Comparison of ENCODE assay signal across 22 mouse cellular contexts in genomic region chr13:100463527-100464222, GRCm38 (mm10). TPM values are rescaled to one million over a fixed set of nuclear protein-coding genes. Genes with fewer than 3 reads are reported as not detected.
DNase-seq lines count a peak whose midpoint lies in the region; ATAC-seq and TF ChIP-seq lines count a peak whose summit lies in the region.
"Had no signal": no experiment of that assay in that cellular context is flagged by ENCODE, and none has a peak within 500 bp of the region (broad histone marks: within the 10 kb centered on the region; RNA-seq: fewer than 3 reads in every experiment).

No protein-coding gene starts in this region.

- H3K79me2 ChIP-seq in MEL (ENCODE audit: control insufficient read depth, insufficient read depth, low read length, poor library complexity): no peaks in the 10 kb centered on the region
- H3K79me2 ChIP-seq in heart, adult 2 months (replicated peaks; ENCODE audit: control insufficient read depth, insufficient read depth, low read length): no peaks in the 10 kb centered on the region

- no peak overlapping the region for H3K4me3 ChIP-seq in MEL (ENCODE audit: control insufficient read depth in 1 of 2, insufficient read depth in 1 of 2, low read depth in 2 of 2, low read length in 2 of 2)
- no peak overlapping the region for H3K4me3 ChIP-seq in liver, postnatal 0 days (ENCODE audit: low read depth, low read length)
- no peak overlapping the region for H3K4me3 ChIP-seq in heart, adult 2 months
- H3K4me3 ChIP-seq: embryonic facial prominence, embryonic 10.5 days; erythroblast, embryonic 14.5 days; gastrocnemius, adult 2 months; hindbrain, embryonic 13.5 days; myocyte; neural tube, embryonic 15.5 days had no signal

- H3K4me2 ChIP-seq in liver, postnatal 0 days (ENCODE audit: low read depth, low read length): no peak overlapping the region; the same call in 1 of the 2 replicates
- H3K4me2 ChIP-seq: hindbrain, embryonic 13.5 days; midbrain, embryonic 11.5 days; neural tube, embryonic 15.5 days had no signal

- TF ChIP-seq POLR2A in MEL (IDR thresholded peaks at IDR 0.05; ENCODE audit: control insufficient read depth in 1 of 2, insufficient read depth in 1 of 2, low read depth in 1 of 2, low read length in 2 of 2, poor library complexity in 1 of 2): no peak
- no peak for TF ChIP-seq POLR2A in heart, adult 2 months (IDR thresholded peaks at IDR 0.05; ENCODE audit: insufficient read depth, low read depth, low read length)

- DNase-seq in MEL (ENCODE audit: low read depth, low spot score): peak; percentile 32
- peak; percentile 16 for DNase-seq in c-Kit-positive CD71-positive TER-119-negative erythroid progenitor cells, embryonic 14.5 days (ENCODE audit: low read depth)
- DNase-seq in large intestine, adult 2 months (ENCODE audit: low read depth, low spot score): peak; percentile 62
- no peak for DNase-seq in liver, postnatal 0 days
- DNase-seq in kidney, adult 9 months: no peak
- DNase-seq in left cerebral cortex, adult 8-10 months (ENCODE audit: low spot score in 2 of 2): no peak
- no peak for DNase-seq in frontal cortex, adult 2 months (ENCODE audit: extremely low spot score in 1 of 2, low spot score in 1 of 2)
- DNase-seq in heart, adult 2 months: no peak
- DNase-seq: adrenal gland, postnatal 36 days; cerebellum, postnatal 36 days; gastrocnemius, adult 2 months; heart, adult 18-20 months; kidney, postnatal 14 days; lung, postnatal 36 days; right cerebral cortex, postnatal 4 days had no signal

- peaks cover 0 to 3% of the 10 kb centered on the region in 2 experiments; a peak in 1 of 4 replicates for H3K4me1 ChIP-seq in MEL (ENCODE audit: control insufficient read depth in 1 of 2, insufficient read depth in 2 of 2, low read length in 2 of 2)
- H3K4me1 ChIP-seq in liver, postnatal 0 days (ENCODE audit: insufficient read depth): no peaks in the 10 kb centered on the region
- no peaks in the 10 kb centered on the region for H3K4me1 ChIP-seq in heart, adult 2 months (ENCODE audit: control insufficient read depth, insufficient read depth, low read length)
- H3K4me1 ChIP-seq: embryonic facial prominence, embryonic 10.5 days; hindbrain, embryonic 13.5 days; neural tube, embryonic 15.5 days had no signal

- intact Hi-C loops in heart, adult 2 months (cut with DNase I): no loop called here

- H3K9me3 ChIP-seq in MEL (replicated peaks; ENCODE audit: insufficient read depth, low read length): no peaks in the 10 kb centered on the region
- H3K9me3 ChIP-seq in liver, postnatal 0 days (ENCODE audit: low read length): no peaks in the 10 kb centered on the region
- H3K9me3 ChIP-seq: neural tube, embryonic 15.5 days had no signal

- H3K27me3 ChIP-seq in MEL (ENCODE audit: control insufficient read depth in 1 of 2, insufficient read depth in 2 of 2, low read length in 2 of 2): no peaks in the 10 kb centered on the region
- H3K27me3 ChIP-seq in liver, postnatal 0 days (ENCODE audit: insufficient read depth, low read length): no peaks in the 10 kb centered on the region
- H3K27me3 ChIP-seq in heart, adult 2 months (ENCODE audit: control insufficient read depth, insufficient read depth, low read length): no peaks in the 10 kb centered on the region
- H3K27me3 ChIP-seq: hindbrain, embryonic 13.5 days; neural tube, embryonic 15.5 days had no signal

- H3K9ac ChIP-seq in MEL (ENCODE audit: control insufficient read depth, low read depth, low read length, poor library complexity, severe bottlenecking): no peak overlapping the region
- H3K9ac ChIP-seq in liver, postnatal 0 days (replicated peaks): no peak overlapping the region
- no peak overlapping the region for H3K9ac ChIP-seq in heart, adult 2 months (ENCODE audit: low read depth, low read length)
- H3K9ac ChIP-seq: hindbrain, embryonic 13.5 days; neural tube, embryonic 15.5 days had no signal

- no peak for TF ChIP-seq EP300 in MEL (IDR thresholded peaks at IDR 0.05; ENCODE audit: low read depth in 1 of 2, low read length in 2 of 2)
- TF ChIP-seq EP300 in liver, postnatal 0 days (IDR thresholded peaks at IDR 0.05; ENCODE audit: low read depth): no peak
- TF ChIP-seq EP300 in heart, adult 2 months (IDR thresholded peaks at IDR 0.05; ENCODE audit: insufficient read depth, low read depth, low read length): no peak

- no peak for TF ChIP-seq RAD21 in MEL (IDR thresholded peaks at IDR 0.05; ENCODE audit: low read depth, low read length)

- no peak for TF ChIP-seq CTCF in MEL (IDR thresholded peaks at IDR 0.05 in 2 of 3, conservative IDR thresholded peaks at IDR 0.05 in 1 of 3; ENCODE audit: control insufficient read depth in 1 of 3, insufficient read depth in 1 of 3, low read depth in 2 of 3, low read length in 3 of 3, poor library complexity in 1 of 3, severe bottlenecking in 1 of 3)
- no peak for TF ChIP-seq CTCF in liver, postnatal 0 days (IDR thresholded peaks at IDR 0.05; ENCODE audit: low read depth)
- TF ChIP-seq CTCF in heart, adult 2 months (IDR thresholded peaks at IDR 0.05): no peak

- 37% methylated on average over 2 of the region's 2 CpGs for WGBS in large intestine, adult 2 months
- WGBS in liver, postnatal 0 days (ENCODE audit: insufficient replicate concordance): 63% methylated on average over 2 of the region's 2 CpGs
- WGBS in heart, adult 2 months: 88% methylated on average over 2 of the region's 2 CpGs

- peak; percentile 69 for ATAC-seq in liver, postnatal 0 days
- ATAC-seq: forebrain, embryonic 16.5 days had no signal

- H3K27ac ChIP-seq in MEL (ENCODE audit: control insufficient read depth, low read depth, low read length): no peak overlapping the region
- H3K27ac ChIP-seq in liver, postnatal 0 days (ENCODE audit: low read depth): no peak overlapping the region
- H3K27ac ChIP-seq in heart, adult 2 months: no peak overlapping the region
- H3K27ac ChIP-seq: embryonic facial prominence, embryonic 10.5 days; gastrocnemius, adult 2 months; hindbrain, embryonic 13.5 days; neural tube, embryonic 15.5 days had no signal

- peaks cover 0 to 3% of the 10 kb centered on the region in 2 experiments for H3K36me3 ChIP-seq in MEL (ENCODE audit: control insufficient read depth in 1 of 2, insufficient read depth in 2 of 2, low read length in 2 of 2)
- H3K36me3 ChIP-seq in liver, postnatal 0 days (replicated peaks; ENCODE audit: insufficient read depth, low read length): peaks cover 16% of the 10 kb centered on the region
- no peaks in the 10 kb centered on the region for H3K36me3 ChIP-seq in heart, adult 2 months (ENCODE audit: control insufficient read depth, insufficient read depth, low read length)

TF ChIP-seq in MEL, 35 proteins besides CTCF, POLR2A, EP300 and RAD21:
- TF ChIP-seq GABPA (IDR thresholded peaks at IDR 0.05; ENCODE audit: low read depth, low read length): no peak
- TF ChIP-seq GATA1 (IDR thresholded peaks at IDR 0.05; ENCODE audit: low read depth, low read length): no peak
- TF ChIP-seq ZC3H11A (IDR thresholded peaks at IDR 0.05; ENCODE audit: low read depth, low read length): no peak
- TF ChIP-seq MYB (IDR thresholded peaks at IDR 0.05; ENCODE audit: low read depth, low read length): no peak
- no peak for TF ChIP-seq NRF1 (IDR thresholded peaks at IDR 0.05; ENCODE audit: insufficient read depth, low read depth, low read length, poor library complexity, severe bottlenecking)

RNA-seq across cellular contexts. Expression of gene Naip1, which starts 11.0 kb away (rescaled TPM):
- not detected in 2 replicates for total RNA-seq in MEL (2012; rRNA removed)
- polyA plus RNA-seq in MEL (2012; ENCODE audit: insufficient read depth in 1 of 2, insufficient read length in 2 of 2, low read depth in 1 of 2, low replicate concordance in 2 of 2, missing spikeins in 1 of 2): under 1 TPM in 1 of 2 experiments, not detected in 1; 0.01 TPM
- 18.6 and 19.6 TPM in 2 replicates for polyA plus RNA-seq in large intestine, adult 2 months (2012; rRNA removed)
- 0.04 TPM in 2 replicates for polyA plus RNA-seq in liver, postnatal 0 days (2015; fragmentation: Nextera tagmentation; extraction: Ambion mirVana)
- under 1 TPM; 0.11 to 0.23 (median 0.15) TPM for total RNA-seq in left cerebral cortex, adult 8-10 months (2022)
- 0.22 and 0.40 TPM in 2 replicates for polyA plus RNA-seq in frontal cortex, adult 2 months (2012; rRNA removed)
- under 1 TPM; 0.05 to 0.09 TPM for total RNA-seq in heart, adult 2 months (2021)
- not detected in 2 replicates for polyA plus RNA-seq in heart, adult 2 months (2012; rRNA removed)
- total RNA-seq: gastrocnemius, adult 2 months had no signal
- polyA plus RNA-seq: embryonic facial prominence, embryonic 10.5 days; erythroblast, embryonic 14.5 days; forebrain, embryonic 16.5 days; midbrain, embryonic 11.5 days had no signal

RNA-seq across cellular contexts. Expression of gene Gtf2h2, which starts 28.7 kb away (rescaled TPM):
- total RNA-seq in MEL (2012; rRNA removed): 43.0 and 47.2 TPM in 2 replicates
- polyA plus RNA-seq in MEL (2012; ENCODE audit: insufficient read depth in 1 of 2, insufficient read length in 2 of 2, low read depth in 1 of 2, low replicate concordance in 2 of 2, missing spikeins in 1 of 2): 10 to 100 TPM in 1 of 2 experiments, not detected in 1; 71.6 TPM
- 15.4 and 21.1 TPM in 2 replicates for polyA plus RNA-seq in large intestine, adult 2 months (2012; rRNA removed)
- polyA plus RNA-seq in liver, postnatal 0 days (2015; fragmentation: Nextera tagmentation; extraction: Ambion mirVana): 13.4 and 14.7 TPM in 2 replicates
- total RNA-seq in left cerebral cortex, adult 8-10 months (2022): 10 to 100 TPM; 35.2 to 43.7 (median 40.5) TPM
- polyA plus RNA-seq in frontal cortex, adult 2 months (2012; rRNA removed): 53.2 and 64.2 TPM in 2 replicates
- total RNA-seq in heart, adult 2 months (2021): 10 to 100 TPM; 21.4 to 24.3 TPM
- 15.5 and 24.3 TPM in 2 replicates for polyA plus RNA-seq in heart, adult 2 months (2012; rRNA removed)

Comparison
In these comparisons a context has a peak if more than half of its experiments do, and no peak if none do; other contexts are left out.
1. DNase-seq: peak in MEL (single experiment), c-Kit-positive CD71-positive TER-119-negative erythroid progenitor cells, embryonic 14.5 days (single experiment) and large intestine, adult 2 months (single experiment); none in liver, postnatal 0 days (single experiment), kidney, adult 9 months (single experiment), left cerebral cortex, adult 8-10 months (0 of 2), frontal cortex, adult 2 months (0 of 2) and heart, adult 2 months (0 of 2).
2. RNA of gene Naip1, which starts 11.0 kb away (polyA plus RNA-seq): 18.6 to 19.6 TPM in large intestine, adult 2 months; 0.22 to 0.40 TPM in frontal cortex, adult 2 months, 0.04 TPM in liver, postnatal 0 days, not detected in heart, adult 2 months and 0.01 TPM in MEL; every median in the first group is over 10 times any median in the second.